Mouse (Mus musculus): Measurements from ENCODE around the gene Ddx27. TPM values are rescaled to one million over a fixed set of nuclear protein-coding genes. Genes with fewer than 3 reads are reported as not detected.
"Not testable (repeated sequence)": the region's sequence is repeated elsewhere in the genome, so short reads cannot be mapped to it uniquely, and the experiment has no call there.

The Ddx27 gene
- polyA plus RNA-seq, 1 experiment: 72.1 TPM

- TF ChIP-seq POLR2A (IDR thresholded peaks at IDR 0.05; ENCODE audit: insufficient read depth, low read length): no peak
- no peak for TF ChIP-seq CTCF (IDR thresholded peaks at IDR 0.05; ENCODE audit: low read depth, low read length)
- TF ChIP-seq EP300 (IDR thresholded peaks at IDR 0.05; ENCODE audit: insufficient read depth, low read depth, low read length): no peak
- Histone ChIP-seq H3K9me3 (replicated peaks; ENCODE audit: control insufficient read depth, insufficient read depth, low read length, poor library complexity, severe bottlenecking) (no peaks in the 10 kb centered on the region), H3K4me3 (ENCODE audit: low read depth, low read length) (peak overlapping the region; percentile 97), H3K27ac (ENCODE audit: insufficient read depth, low read length) (peak overlapping the region; percentile 91), H3K36me3 (ENCODE audit: control insufficient read depth, insufficient read depth, low read length, poor library complexity, severe bottlenecking) (no peaks in the 10 kb centered on the region), H3K9ac (ENCODE audit: low read depth, poor library complexity, severe bottlenecking) (peak overlapping the region; percentile 76), H3K27me3 (ENCODE audit: control insufficient read depth, insufficient read depth, low read length, poor library complexity, severe bottlenecking) (no peaks in the 10 kb centered on the region), H3K4me1 (ENCODE audit: control insufficient read depth, insufficient read depth, low read length) (no peaks in the 10 kb centered on the region)
These were observed 18.5 kb upstream of the Ddx27 start for GRCm38 (mm10) chr2:166996533-166996894.

GRCm38 (mm10) chr2:167001486-167001885 lies 13.5 kb upstream of the Ddx27 start:
- TF ChIP-seq POLR2A (IDR thresholded peaks at IDR 0.05; ENCODE audit: insufficient read depth, low read length) (no peak), EP300 (IDR thresholded peaks at IDR 0.05; ENCODE audit: insufficient read depth, low read depth, low read length) (no peak), CTCF (IDR thresholded peaks at IDR 0.05; ENCODE audit: low read depth, low read length) (no peak)
- no peak overlapping the region for H3K9ac ChIP-seq (ENCODE audit: low read depth, poor library complexity, severe bottlenecking)

GRCm38 (mm10) chr2:167004099-167004854 lies 10.7 kb upstream of the Ddx27 start:
- H3K27me3 ChIP-seq (ENCODE audit: control insufficient read depth, insufficient read depth, low read length, poor library complexity, severe bottlenecking): no peaks in the 10 kb centered on the region
- H3K27ac ChIP-seq (ENCODE audit: insufficient read depth, low read length): no peak overlapping the region
- no peaks in the 10 kb centered on the region for H3K4me1 ChIP-seq (ENCODE audit: control insufficient read depth, insufficient read depth, low read length)
- H3K4me3 ChIP-seq (ENCODE audit: low read depth, low read length): no peak overlapping the region
- H3K9me3 ChIP-seq (replicated peaks; ENCODE audit: control insufficient read depth, insufficient read depth, low read length, poor library complexity, severe bottlenecking): no peaks in the 10 kb centered on the region
- H3K9ac ChIP-seq (ENCODE audit: low read depth, poor library complexity, severe bottlenecking): no peak overlapping the region
- TF ChIP-seq POLR2A (IDR thresholded peaks at IDR 0.05; ENCODE audit: insufficient read depth, low read length) (no peak), CTCF (IDR thresholded peaks at IDR 0.05; ENCODE audit: low read depth, low read length) (peak; percentile 26), EP300 (IDR thresholded peaks at IDR 0.05; ENCODE audit: insufficient read depth, low read depth, low read length) (no peak)
- H3K36me3 ChIP-seq (ENCODE audit: control insufficient read depth, insufficient read depth, low read length, poor library complexity, severe bottlenecking): no peaks in the 10 kb centered on the region

More at GRCm38 (mm10) chr2:167001486-167001885, 13.5 kb upstream of the Ddx27 start:
- H3K27me3 ChIP-seq (ENCODE audit: control insufficient read depth, insufficient read depth, low read length, poor library complexity, severe bottlenecking): no peaks in the 10 kb centered on the region
- H3K36me3 ChIP-seq (ENCODE audit: control insufficient read depth, insufficient read depth, low read length, poor library complexity, severe bottlenecking): no peaks in the 10 kb centered on the region
- no peaks in the 10 kb centered on the region for H3K9me3 ChIP-seq (replicated peaks; ENCODE audit: control insufficient read depth, insufficient read depth, low read length, poor library complexity, severe bottlenecking)
- H3K27ac ChIP-seq (ENCODE audit: insufficient read depth, low read length): no peak overlapping the region
- no peak overlapping the region for H3K4me3 ChIP-seq (ENCODE audit: low read depth, low read length)
- H3K4me1 ChIP-seq (ENCODE audit: control insufficient read depth, insufficient read depth, low read length): no peaks in the 10 kb centered on the region

GRCm38 (mm10) chr2:167006355-167006754 lies 8.6 kb upstream of the Ddx27 start:
- Histone ChIP-seq H3K27ac (ENCODE audit: insufficient read depth, low read length) (no peak overlapping the region), H3K27me3 (ENCODE audit: control insufficient read depth, insufficient read depth, low read length, poor library complexity, severe bottlenecking) (no peaks in the 10 kb centered on the region), H3K4me3 (ENCODE audit: low read depth, low read length) (no peak overlapping the region), H3K4me1 (ENCODE audit: control insufficient read depth, insufficient read depth, low read length) (no peaks in the 10 kb centered on the region), H3K9ac (ENCODE audit: low read depth, poor library complexity, severe bottlenecking) (no peak overlapping the region), H3K36me3 (ENCODE audit: control insufficient read depth, insufficient read depth, low read length, poor library complexity, severe bottlenecking) (no peaks in the 10 kb centered on the region), H3K9me3 (replicated peaks; ENCODE audit: control insufficient read depth, insufficient read depth, low read length, poor library complexity, severe bottlenecking) (no peaks in the 10 kb centered on the region)
- TF ChIP-seq POLR2A (IDR thresholded peaks at IDR 0.05; ENCODE audit: insufficient read depth, low read length) (no peak), EP300 (IDR thresholded peaks at IDR 0.05; ENCODE audit: insufficient read depth, low read depth, low read length) (no peak), CTCF (IDR thresholded peaks at IDR 0.05; ENCODE audit: low read depth, low read length) (no peak)

GRCm38 (mm10) chr2:167007001-167007491 lies 7.9 kb upstream of the Ddx27 start:
- Histone ChIP-seq H3K9me3 (replicated peaks; ENCODE audit: control insufficient read depth, insufficient read depth, low read length, poor library complexity, severe bottlenecking) (no peaks in the 10 kb centered on the region), H3K27me3 (ENCODE audit: control insufficient read depth, insufficient read depth, low read length, poor library complexity, severe bottlenecking) (no peaks in the 10 kb centered on the region), H3K4me1 (ENCODE audit: control insufficient read depth, insufficient read depth, low read length) (no peaks in the 10 kb centered on the region), H3K27ac (ENCODE audit: insufficient read depth, low read length) (no peak overlapping the region), H3K36me3 (ENCODE audit: control insufficient read depth, insufficient read depth, low read length, poor library complexity, severe bottlenecking) (no peaks in the 10 kb centered on the region), H3K9ac (ENCODE audit: low read depth, poor library complexity, severe bottlenecking) (no peak overlapping the region), H3K4me3 (ENCODE audit: low read depth, low read length) (no peak overlapping the region)
- no peak for TF ChIP-seq POLR2A (IDR thresholded peaks at IDR 0.05; ENCODE audit: insufficient read depth, low read length)
- TF ChIP-seq CTCF (IDR thresholded peaks at IDR 0.05; ENCODE audit: low read depth, low read length): no peak
- TF ChIP-seq EP300 (IDR thresholded peaks at IDR 0.05; ENCODE audit: insufficient read depth, low read depth, low read length): no peak

- H3K9ac ChIP-seq (ENCODE audit: low read depth, poor library complexity, severe bottlenecking); H3K4me3 ChIP-seq (ENCODE audit: low read depth, low read length); H3K36me3 ChIP-seq (ENCODE audit: control insufficient read depth, insufficient read depth, low read length, poor library complexity, severe bottlenecking); H3K9me3 ChIP-seq (replicated peaks; ENCODE audit: control insufficient read depth, insufficient read depth, low read length, poor library complexity, severe bottlenecking); H3K27ac ChIP-seq (ENCODE audit: insufficient read depth, low read length); H3K27me3 ChIP-seq (ENCODE audit: control insufficient read depth, insufficient read depth, low read length, poor library complexity, severe bottlenecking); H3K4me1 ChIP-seq (ENCODE audit: control insufficient read depth, insufficient read depth, low read length): not testable (repeated sequence)
These were observed 7.4 kb upstream of the Ddx27 start for GRCm38 (mm10) chr2:167007565-167007964.
